Mouse (Mus musculus) thymus, postnatal 0 days (tissue): ENCODE data around the gene 1810062G17Rik. TPM values are rescaled to one million over a fixed set of nuclear protein-coding genes. Genes with fewer than 3 reads are reported as not detected.

Source experiments
- DNase-seq: peaks from one replicate; pipeline ENCODE4 v3.0.0-alpha.2; 2015; ENCODE audit warnings: low spot score
- polyA plus RNA-seq: library from polyadenylated mRNA; unstranded; fragments of >200 nt; fragmentation: Nextera tagmentation; extraction: Ambion mirVana; gene quantifications from 2 replicates; pipeline ENCODE4 v1.2.1, GENCODE M21; 2015

The 1810062G17Rik gene
- polyA plus RNA-seq, 1 experiment from 2014 or later, result 3.8 TPM

DNA sequence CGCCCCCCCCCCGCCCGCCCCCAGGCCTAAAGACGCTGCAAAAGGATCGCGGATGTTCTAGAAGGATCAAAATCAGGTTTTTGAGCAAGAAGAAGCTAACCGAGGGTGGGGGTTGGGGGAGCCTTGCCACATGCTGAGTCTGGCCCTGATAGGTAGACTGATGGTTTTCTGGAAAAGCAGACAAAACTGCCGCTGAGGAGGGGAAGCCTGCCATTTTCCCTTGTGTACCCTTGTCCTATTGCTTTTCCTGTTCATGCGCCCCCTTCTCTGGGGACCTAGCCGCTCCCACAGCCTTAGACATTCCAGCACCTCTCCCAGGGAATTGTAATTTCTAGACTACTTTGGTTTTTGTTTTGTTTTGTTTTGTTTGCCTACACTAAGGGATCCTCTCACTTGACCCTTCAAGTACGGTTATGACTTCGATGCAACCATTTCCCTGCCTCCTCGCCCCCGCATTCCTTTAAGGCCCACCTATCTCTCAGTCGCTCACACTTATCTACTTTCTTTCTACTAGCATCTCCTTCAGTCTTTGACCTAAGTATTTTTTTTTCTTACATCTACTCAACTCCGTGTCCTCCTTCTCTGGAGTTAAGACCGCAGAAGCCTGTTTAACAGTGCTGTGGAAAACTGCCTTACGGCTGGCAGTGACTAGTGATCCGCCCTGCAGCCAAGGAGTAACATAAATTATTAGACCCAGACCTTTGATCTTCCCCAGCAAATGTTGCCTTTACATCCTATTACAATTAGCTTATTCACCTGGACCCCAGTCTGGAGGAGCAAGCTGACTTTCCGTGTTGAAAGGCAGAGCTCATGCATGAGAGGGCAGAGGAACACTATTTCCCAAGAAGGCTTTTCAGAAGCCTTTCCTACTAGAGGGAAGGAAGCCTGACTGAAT, 771 bp downstream of the 1810062G17Rik start:
- DNase-seq, result no peak

DNA sequence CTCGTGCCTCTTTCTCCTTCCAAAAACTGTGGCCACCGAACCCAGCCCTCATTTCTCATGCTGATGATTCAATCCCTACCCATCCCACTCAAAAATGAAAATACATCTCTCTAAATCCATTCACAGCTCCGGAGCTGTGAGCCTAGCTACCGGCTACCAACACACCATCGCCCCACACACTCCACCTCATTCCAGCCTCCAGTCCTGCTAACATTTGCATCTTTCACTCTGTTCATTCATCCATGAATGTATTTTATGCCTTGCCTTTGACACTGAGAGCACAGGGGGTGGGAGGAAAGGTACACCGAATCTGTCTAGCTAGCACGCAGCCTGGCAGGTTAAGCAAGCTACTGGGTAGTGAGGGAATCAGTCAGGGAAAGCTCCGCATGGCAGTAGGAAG, 3.0 kb downstream of the 1810062G17Rik start:
- DNase-seq, result no peak

DNA sequence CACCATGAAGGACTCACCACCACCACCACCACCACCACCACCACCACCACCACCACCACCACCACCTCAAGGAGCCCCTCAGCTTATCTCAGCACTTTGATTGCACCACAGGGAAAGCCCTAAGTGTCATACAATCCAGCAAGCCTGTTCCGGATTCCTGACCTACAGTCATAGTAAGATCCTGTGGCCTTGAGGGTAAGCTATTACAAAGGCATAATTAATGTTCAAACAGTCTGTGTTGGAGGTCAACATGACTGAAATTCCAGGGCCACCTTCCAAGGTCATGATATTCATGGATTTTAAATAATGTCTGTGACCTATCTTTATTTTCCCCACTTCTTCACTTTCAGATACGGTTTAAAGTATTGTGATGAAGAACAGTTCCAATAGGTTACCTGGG, 4.7 kb downstream of the 1810062G17Rik start:
- DNase-seq, result no peak

DNA sequence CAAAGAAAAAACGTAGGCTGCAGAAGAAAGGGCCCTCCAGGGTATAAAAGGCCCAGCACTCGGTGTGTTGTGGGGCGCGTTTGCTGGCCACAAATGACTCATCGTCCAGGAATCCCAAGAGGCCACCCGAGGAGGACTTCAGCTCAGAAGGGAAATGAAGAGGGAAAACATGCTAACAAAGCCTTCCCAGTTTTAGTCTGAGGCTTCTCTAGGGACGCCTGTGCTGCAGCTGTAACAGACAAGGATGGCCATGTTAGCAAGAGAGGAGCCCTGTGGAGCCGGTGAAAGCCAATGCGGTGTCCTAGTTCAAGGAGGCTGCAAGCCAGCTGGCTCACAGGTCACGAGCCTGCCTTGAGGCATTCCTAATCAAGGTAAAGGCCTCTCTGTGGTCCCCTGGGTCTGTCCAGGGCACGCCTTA, 6.0 kb downstream of the 1810062G17Rik start:
- no peak for DNase-seq

DNA sequence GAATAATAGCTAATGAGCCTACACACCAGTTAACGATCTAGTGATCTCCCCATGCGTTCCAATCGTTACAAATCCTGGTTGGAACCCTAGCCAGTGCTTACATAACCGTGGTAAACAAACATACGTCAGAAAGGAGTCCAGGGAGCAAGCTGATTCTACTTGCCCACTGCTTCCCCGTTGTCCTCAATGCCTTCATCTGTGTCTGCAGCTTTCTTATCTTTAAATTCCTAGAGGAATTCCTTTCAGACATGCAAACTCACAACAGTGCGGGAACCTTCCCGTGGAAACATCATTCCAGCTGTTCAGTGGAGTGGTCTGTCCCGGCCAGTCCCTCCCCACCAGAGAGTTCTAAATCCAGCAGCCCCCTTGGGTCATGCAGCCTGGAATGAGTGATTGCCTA, 7.2 kb downstream of the 1810062G17Rik start:
- no peak for DNase-seq

DNA sequence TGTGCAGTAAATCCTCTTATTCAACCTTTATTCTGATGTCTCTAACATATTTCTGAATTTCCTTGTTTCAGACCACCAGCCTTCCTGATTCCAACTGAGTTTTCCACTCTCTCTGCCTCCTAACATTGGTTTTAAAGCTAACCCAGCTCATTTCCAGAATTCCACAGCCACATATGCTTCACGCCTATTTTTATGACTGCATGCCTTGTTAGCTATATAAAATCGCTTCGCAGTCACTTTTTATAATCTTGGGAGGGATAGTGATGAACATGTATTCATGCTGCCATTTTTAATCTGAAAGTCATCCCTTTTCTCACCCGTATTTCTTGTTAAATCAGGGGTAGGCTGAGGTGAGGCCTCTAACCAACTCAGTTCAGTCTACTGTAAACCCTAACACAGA, 8.6 kb downstream of the 1810062G17Rik start:
- no peak for DNase-seq

DNA sequence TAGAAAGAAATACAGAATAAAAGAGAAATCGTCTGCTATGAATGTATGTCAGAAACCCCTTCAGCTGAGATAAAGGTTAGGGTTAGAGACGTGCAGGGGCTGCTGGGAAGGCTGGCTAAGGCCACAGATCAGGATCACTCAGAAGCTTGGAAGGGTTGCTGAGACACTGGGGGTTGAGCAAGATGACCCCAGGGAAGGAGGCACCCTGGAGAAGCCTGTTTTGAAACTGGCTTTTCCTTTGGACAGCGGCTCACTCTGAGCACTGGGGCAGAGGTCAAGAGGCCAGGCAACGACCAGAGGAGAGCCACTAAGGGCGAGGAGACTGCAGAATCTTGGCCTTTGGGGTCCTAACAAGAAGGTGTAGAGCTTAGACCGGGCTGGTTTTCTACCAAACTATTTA, 10.4 kb downstream of the 1810062G17Rik start:
- DNase-seq, result no peak

DNA sequence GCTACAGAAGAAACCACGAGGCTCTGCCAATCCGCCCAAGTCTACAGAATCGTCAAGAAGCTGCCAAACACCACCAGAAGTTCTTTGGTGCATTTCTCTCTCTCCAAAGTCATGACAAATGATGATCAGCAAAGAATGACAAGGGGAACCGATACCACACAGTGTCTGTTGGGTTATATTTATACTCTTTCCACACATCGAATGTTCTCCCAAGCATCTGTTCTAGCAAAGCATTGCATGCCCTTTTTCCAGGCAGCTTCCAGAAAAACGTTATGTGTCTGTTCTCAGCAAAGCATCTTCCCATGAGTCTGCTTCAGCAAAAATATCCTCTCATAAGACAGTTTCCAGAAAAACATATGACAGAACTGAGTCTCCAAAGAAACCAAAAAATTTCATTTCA, 11.1 kb downstream of the 1810062G17Rik start:
- DNase-seq, result no peak

DNA sequence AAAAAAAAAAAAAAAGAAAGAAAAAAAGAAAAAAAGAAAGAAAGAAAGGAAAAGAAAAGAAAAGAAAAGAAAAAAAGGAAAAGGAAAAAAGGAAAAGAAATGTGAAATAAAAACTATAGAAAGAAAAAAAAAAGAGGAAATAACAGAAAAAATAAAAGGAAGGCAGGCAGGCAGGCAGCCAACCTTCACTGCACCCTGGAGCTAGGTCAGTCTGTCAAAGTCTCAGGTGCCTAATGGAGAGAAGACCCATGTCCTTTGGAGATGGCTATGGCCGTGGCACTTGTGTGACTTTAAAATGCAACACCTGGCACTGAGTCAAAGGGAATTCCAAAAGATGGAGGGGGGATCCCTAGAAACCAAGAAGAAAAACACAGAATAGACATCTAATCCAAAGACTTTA, 12.6 kb downstream of the 1810062G17Rik start:
- no peak for DNase-seq

DNA sequence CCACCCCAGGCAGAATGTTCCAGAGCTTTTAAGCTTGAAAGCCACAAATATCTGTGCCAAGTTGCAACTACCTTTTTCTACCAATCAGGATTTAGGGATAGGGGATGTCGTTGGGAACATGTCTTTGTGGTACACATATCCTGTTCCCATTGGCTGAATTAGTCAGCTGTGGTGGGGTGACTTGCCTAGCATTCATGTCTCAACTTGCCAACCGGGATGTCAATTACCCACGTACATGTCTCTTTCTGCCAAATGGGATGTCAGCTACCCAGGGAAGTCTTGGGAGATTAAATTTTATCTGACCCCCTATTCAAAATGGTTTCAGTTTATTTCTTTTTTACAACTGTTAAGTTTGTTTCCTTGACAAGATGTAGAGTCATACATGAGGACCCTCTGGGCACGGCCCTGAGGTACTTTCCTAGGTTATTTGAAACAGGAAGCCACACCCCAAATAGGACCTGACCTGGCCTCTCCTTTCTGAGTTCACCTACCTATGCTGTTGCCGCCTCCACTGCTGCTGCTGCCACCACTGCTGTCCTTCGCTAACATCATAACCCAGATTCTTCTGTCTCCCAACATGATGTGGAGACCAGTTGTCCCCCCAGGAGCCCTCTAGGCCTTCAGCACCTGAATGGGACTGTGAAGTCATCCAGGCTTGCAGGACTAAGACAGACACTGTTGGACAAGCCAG, 13.3 kb downstream of the 1810062G17Rik start:
- no peak for DNase-seq

DNA sequence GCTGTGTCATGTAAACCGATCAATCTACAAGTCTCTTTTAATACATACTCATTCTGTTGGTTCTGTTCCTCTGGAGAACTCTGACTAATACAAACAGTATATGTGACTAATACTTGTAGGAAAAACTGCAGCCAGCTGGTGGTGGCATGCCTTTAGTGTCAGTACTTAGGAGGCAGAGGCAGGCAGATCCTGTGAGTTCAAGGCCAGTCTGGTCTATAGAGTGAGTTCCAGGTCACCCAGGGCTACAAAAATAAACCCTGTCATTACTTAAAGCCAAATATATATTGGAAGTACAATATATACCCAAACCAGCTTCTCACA, 13.8 kb downstream of the 1810062G17Rik start:
- DNase-seq, result no peak

DNA sequence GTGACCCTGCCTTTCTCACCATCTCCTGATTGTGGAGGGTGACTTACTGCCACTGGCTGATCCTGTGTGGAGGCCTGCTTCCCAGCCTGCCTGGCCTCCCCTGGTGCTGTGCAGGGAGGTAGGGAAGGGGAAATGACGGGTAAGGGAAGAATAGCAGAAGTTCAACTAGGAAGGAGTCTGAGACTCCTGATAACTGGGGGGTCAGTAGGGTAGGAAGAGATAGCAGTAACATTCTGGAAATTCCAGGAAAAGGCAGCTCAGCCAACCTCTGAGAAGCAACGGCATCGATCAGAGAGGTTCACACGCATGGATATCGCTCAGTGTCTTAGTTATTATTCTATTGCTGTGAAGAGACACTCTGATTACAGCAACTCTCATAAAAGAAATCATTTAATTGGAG, 15.8 kb downstream of the 1810062G17Rik start:
- DNase-seq, result no peak

DNA sequence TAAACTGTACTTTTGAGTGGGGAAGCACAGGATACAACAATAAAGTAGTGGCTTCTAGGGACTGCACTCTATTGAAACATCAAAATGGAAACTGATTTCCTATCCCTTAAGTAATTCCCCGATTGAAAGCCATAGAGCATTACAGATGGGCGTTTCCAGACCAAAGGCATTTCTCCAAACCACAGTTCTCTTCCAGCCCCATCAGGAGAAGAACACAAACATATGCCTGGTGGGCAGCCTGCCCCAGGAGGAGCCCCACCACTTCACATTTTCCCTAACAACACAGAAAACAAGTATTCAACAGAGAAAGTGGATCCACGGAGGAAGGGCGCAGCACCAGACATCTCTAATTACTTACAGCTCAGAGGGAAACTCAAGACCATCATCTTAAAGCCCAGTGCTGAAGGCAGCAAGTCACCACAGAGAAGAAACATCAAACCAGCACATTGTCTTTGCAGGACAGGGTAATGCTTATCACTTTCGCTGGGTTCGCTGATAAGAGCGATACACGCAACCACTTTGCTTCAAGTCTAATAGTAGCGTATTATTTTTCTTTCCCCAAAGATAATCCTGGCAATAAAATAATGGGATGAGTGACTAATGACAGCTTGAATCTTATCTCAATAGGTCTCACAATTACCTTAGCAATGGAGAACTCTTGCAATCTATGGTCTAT, 17.1 kb downstream of the 1810062G17Rik start:
- no peak for DNase-seq

DNA sequence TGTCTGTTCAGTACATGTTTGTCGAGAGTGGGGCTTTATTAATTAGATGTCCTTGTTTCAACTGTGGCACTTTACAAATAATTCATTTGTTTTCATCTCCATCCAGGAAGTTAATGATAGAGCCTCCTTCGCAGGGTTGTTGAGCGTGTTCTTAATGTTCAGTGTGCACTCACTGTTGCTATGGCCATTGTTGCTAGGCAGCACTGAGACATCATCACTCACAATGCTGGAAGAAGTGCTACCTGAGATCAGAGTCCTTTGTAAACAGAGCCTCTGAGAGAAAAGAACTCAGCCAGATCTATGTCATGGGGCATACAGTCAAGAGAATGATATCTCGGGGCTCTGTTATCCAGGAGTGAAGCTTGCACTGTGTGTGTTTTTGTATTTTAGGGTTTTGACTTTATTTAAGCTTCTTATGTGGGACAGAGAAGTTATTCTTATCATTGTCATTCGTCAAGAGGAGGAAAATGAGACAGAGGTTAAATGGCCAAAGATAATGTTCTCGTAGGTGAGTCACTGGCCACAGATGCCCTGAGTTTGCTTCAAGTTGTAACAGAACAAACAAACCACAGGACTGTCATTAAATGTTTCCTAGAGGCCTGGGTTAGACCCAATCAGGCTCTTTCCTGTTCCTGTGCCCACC, 18.0 kb downstream of the 1810062G17Rik start:
- no peak for DNase-seq

DNA sequence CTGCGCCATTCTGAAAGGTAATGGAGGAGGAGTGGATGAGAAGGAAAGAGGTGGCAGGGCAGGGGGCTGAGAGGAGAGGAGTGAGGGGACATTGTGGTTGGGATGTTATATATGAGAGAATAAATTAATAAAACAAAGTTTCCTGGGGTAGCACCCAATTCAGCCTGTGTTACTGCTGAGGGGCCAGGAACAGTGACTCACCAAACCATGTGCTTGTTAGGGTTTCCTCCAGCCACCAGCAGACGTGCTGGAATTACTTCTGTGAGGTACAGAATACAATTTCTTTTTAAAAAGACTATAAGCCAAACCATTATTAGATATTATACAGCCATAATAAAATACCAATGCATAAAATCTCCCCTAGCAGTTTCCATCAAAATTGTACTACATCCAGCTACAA, 18.9 kb downstream of the 1810062G17Rik start:
- DNase-seq, result no peak

DNA sequence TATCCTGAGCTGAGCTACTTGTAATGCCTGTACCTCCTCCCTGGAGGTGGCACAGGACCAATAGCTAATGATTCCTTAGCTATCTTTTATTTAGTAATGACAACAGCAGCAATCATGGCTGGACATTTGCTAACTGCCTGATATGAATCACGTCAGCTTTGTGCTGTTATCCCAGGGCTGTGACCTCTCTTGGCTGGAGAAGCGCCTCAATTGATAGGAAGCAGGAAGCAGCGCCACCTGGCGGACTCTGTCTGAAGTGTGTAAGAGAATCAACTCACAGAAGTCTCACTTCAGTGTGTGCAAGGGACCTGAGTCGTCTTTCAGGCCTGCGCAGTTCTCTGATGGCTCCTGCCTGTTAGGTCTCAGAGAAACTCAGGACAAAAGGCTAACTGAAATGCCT, 19.7 kb downstream of the 1810062G17Rik start:
- peak; percentile 78 for DNase-seq

DNA sequence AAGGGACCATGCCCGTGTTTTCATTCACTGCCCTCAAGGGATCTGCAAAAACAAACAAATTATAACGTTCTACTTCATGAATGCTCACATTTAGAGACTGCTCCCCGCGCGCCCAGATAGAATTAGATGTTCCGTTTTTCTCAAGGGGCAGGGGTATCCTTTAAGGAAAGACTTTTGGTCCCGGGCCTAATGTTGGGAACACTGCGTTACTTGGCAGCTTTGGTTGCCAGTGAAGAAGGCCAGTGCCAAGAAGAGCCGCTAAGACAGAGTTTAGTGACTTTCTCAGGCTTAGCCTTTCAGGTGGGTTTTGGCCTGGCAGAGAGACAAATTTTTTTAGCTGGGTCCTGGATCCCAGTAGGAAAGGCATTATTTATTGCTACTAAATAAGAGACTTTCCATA, 20.5 kb downstream of the 1810062G17Rik start:
- no peak for DNase-seq

DNA sequence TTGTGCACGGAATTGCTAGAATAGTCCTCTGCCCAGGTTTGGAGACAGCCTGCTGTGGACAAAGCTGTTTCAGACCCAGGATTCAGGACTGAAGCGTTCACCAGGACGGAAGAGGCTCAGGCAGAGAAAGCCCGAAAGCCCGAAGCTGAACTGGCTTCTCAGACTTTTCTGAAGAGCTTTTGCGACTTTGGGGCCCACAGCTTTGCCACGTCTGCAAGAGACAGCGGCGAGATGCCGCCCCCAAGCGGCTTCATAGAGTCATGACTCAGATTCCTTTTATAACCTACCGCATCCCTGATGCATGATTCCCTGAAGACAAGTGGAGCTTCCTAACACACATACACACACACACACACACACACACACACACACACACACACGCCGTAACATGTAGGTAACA, 21.0 kb downstream of the 1810062G17Rik start:
- peak; percentile 73 for DNase-seq

DNA sequence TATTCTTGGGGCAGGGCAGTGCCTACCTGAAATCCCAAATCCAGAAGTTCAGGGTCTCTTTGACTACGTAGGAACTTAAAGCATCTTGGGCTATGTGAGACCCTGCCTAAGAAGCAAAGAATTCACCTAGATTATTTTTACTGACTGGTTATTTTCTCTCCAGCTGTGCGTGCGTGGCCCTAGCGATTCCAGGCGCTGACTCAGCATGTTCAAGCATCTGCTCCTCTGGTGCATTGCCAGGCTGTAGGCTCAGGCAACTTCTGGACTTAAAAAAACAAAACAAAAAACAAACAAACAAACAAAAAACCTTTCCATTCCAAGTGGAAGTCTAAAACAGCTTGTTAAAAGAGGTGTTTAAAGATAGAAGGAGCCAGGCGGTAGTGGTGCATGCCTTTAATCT, 22.5 kb downstream of the 1810062G17Rik start:
- no peak for DNase-seq

DNA sequence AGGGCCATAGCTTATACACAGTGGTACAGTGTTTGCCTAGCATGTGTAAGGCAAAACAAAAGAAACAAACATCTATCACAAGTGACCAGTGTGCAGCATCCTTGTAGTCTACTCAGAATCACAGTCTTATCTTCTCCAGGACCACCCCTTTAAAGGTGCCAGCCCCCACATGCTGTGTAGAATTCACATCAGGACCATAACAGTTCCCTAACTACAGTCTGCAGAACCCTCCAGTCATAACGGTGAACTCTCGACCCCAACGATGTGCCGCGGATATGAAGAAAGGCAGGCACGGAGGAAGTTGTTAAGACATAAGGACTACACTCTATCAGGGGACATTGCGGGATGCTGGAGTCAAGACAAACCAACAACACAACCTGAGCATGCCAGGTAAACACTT, 23.7 kb downstream of the 1810062G17Rik start:
- DNase-seq, result no peak

DNA sequence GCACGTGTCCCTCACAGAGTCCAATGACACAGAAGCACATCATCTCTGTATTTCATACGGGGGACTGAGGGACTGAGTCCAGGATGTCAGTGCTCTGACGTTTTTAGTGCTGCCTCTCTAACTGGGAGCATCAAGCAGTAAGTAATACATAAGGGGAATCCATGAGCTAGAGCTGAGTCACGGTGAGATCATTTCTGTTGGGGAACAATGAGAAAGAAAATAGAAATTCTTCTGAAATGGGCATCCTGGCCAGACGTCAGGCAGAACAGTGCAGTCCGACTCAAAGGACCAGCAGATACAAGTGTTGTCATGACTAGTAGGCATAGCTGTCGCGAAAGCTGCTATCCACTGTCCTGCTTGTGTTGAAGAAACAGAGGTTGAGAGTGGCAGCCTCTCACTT, 25.2 kb downstream of the 1810062G17Rik start:
- DNase-seq, result no peak

DNA sequence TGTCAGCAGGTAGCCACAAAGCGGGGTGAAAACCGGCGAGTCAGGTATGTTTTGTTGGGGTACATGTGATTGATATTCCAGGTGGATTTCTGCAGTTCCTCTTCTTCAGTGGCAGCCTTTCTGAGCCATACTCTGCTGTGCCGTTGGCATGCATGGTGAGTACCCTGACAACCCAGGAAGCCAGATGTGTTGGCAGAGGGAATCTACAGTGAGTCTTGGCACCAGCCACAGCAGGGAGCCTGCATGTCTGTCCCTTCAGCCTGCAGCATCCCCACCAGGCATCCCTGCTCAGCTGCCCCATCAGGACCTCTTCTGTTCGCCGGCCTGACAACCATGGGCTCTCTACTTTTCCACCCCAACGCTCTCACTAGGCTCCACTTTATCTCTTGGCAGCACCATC, 25.8 kb downstream of the 1810062G17Rik start:
- DNase-seq, result no peak
